Mouse (Mus musculus): ENCODE data around the gene Wrap73.

GRCm38 (mm10) chr4:154198377-154198961, 56.3 kb downstream of the Wrap73 start:
- TF ChIP-seq CTCF (IDR thresholded peaks at IDR 0.05; ENCODE audit: control insufficient read depth, insufficient read depth, insufficient replicate concordance, low read depth, low read length) (no peak), POLR2A (IDR thresholded peaks at IDR 0.05; ENCODE audit: control insufficient read depth, low read depth, low read length) (no peak)

All from testis, adult 2 months (tissue).